Mouse (Mus musculus) layer of hippocampus, adult 9-11 months (tissue): ENCODE data around the gene Paxx.

ENCODE experiments used
- DNase-seq: peaks from one replicate; pipeline ENCODE4 v3.0.0; 2022

The Paxx gene

GRCm38 (mm10) chr2:25479551-25480311 is 18.8 kb upstream of the Paxx start:
- DNase-seq: no peak

- DNase-seq: peak; percentile 79
Measured at GRCm38 (mm10) chr2:25477967-25478675, 17.2 kb upstream of the Paxx start.

- no peak for DNase-seq
Measured at GRCm38 (mm10) chr2:25477541-25477940, 16.6 kb upstream of the Paxx start.

GRCm38 (mm10) chr2:25472550-25472949 is 11.7 kb upstream of the Paxx start:
- DNase-seq: no peak

GRCm38 (mm10) chr2:25469969-25470368 is 9.1 kb upstream of the Paxx start, which contains the start of gene Ptgds:
Gene Ptgds (minus strand): TSS chr2:25470046.
- DNase-seq: no peak

- peak; percentile 81 for DNase-seq
Measured at GRCm38 (mm10) chr2:25468962-25469915, 8.3 kb upstream of the Paxx start.

DNA sequence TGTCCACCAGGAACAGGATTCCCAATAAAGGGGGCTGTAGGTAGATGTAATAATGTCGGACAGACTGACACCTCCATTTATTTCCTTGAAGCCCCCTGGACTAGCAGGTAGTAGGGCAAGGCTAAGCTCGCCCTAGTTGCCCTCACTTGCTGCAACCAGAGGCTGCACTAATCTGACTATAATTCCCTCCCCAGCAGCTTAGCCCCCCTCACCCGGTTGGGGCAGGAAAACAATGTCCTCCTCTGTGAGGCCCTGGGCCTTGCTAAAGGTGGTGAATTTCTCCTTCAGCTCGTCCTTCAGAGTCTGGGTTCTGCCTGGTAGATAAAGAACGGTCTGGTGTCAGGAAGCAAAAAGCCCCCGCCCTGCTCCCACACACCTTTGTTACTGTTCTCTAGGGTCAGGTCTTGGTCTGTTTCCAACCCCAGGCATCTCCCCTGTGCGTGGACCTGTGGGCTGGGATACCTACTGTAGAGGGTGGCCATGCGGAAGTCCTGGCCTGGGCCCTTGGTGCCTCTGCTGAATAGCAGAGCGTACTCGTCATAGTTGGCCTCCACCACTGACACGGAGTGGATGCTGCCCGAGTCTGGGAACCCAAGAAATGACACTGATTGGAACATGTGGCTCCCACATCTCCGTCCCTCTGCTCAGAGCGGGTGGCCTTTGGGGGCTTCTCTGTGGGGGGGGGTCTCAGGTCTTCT is 6.9 kb upstream of the Paxx start:
- DNase-seq: no peak

GRCm38 (mm10) chr2:25465816-25466635 is 5.1 kb upstream of the Paxx start:
- DNase-seq: no peak

- no peak for DNase-seq
Measured at GRCm38 (mm10) chr2:25465256-25465655, 4.4 kb upstream of the Paxx start.

GRCm38 (mm10) chr2:25463630-25464029 is 2.7 kb upstream of the Paxx start:
- no peak for DNase-seq

- DNase-seq: no peak
Measured at GRCm38 (mm10) chr2:25461407-25461806, 513 bp upstream of the Paxx start.

DNA sequence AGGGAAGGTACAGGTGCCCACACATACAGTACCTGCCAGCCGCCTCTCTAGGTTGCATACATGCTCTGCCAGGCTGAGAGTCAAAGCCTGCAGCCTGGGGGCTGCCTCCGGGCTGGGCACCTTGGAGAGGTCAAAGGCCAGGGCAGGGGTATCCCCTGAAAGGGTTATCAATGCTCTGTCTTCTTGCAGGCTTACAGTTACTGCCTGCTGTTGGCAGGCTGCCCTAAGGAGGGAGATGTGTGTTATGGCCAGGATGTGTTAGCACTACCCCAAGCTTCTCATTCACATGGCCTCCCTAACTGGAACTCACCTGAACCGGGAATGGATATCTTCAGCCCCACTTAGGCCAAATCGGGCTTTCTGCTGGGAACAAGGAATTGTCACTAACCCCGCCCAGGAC is 759 bp downstream of the Paxx start:
- no peak for DNase-seq

DNA sequence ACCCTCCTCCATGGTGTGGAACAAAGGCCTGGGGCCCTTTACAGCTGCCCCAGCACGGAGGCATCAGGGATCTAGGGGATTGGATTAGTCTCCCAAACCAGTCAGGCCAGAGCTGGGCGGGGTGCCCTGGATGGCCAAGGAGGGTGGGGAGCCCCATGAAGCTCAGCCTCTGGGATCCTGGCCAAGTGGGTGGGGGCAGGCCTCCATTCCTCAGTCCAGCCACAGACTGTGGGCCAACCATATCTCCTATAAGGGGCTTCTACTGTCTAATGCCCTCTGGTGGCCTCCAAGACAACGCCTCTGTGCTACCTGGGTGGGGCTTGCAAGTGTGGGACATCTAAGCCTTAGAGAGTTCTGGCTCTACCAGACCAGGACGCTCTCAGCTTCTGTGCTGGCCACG is 2.0 kb downstream of the Paxx start:
- DNase-seq: no peak

DNA sequence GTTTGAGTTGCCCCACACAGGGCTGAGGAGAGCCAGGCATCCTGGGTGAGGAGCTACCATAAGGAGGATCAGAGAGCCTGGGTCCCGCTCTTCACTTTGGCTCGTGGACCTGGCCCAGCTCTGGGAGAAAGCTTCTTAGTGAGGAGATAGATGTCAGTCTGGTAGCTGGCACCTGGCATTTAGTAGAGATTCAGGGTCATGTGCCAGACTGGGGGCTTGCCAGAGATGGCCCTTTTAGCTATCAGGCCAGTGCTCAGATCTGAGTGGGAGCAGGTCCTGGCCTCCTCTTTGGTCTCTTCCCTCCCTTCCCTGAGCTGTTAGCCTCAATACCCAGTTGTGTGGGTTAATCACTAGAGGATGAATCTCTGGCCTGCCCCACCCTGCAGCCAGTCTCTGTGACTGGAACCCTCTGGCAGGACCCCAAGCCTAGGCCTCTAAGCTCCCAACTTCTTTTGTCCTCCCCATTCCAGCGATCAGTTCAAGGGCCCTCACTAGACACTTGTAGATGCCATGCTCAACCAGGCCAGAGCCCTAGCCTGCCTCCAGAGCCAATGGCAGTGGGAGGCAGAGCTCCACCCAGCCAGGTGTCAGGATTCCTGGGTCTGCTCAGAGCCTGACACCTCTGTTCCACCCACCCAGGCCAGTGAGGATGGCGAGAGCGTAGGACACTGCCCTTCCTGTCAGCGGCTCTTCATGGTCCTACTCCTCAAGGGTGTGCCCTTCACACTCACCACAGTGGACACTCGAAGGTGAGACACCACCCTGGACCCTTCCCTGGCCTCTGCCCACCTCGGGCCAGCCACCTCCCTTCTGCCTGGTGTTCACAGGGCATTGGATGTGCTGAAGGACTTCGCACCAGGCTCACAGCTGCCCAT is 3.6 kb downstream of the Paxx start:
- DNase-seq: no peak

- DNase-seq: no peak
Measured at GRCm38 (mm10) chr2:25456205-25456953, 4.5 kb downstream of the Paxx start, which contains the start of gene Clic3. Gene Clic3 (plus strand): TSS chr2:25456838.

DNA sequence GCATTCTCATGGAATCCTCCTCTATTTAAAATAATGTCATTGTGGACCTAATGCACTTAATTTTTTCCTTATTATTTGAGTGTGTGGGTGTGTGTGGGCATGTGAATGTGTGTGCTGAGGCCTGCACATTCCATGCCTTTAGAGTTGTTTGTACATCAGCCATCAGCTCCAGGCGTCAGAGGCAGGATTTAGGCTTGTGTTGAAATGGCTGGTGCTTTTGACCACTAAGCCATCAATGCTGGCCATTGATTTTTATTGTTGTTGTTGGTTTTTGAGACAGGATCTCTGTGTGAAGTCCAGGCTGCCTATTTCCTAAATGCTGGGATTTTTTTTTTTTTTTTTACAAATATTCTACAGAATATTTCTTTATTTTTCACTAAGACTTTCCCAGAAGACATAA is 7.9 kb downstream of the Paxx start:
- no peak for DNase-seq

DNA sequence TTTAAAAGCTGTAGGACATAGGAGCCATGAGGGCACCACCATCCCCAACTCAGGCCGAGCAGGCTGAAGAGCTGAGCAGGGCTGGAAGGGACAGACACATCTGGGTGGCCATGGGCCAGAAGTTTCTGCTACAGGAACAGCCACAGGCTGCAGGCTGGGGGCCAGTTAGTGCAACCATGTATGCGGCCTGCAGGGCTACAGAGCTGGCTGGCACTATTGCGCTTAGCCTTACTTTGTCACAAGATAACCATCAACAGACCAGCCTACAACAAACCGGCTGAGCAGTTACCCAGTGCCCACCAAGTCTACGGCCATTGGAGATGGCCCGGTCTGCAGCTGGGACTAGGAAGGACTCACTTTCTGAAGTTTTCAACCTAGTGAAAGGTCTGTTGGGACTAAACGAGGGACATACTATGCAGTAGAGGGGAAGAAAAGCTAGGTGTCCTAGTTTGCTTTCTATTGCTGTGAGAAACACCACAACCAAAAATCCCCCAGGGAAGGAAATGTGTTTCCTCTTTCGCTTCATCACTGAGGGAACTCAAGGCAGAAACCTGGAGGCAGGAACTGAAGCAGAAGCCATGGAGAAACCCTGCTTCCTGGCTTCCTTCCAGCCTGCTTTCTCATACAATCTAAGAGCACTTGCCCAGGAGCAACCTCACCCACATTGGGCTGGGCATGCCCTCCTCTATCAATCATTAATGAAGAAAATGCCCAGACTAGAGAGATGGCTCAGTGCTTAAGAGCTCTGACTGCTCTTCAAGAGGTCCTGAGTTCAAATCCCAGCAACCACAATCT is 9.8 kb downstream of the Paxx start:
- DNase-seq: no peak

DNA sequence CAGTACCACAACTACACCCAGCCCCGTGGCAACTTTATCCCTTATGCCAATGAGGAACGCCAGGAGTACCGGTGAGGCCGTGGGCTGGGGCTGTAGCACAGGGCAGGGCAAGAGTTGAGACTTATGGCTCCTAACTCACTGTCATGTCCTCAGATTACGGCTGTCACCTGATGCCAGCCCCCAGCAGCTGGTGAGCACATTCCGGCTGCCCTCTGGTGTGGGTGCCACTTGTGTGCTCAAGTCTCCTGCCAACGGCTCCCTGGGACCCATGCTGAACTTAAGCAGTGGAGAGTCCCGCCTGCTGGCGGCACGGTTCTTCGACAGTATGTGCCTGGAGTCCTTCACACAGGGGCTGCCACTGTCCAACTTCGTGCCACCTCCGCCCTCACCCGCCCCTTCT is 18.2 kb downstream of the Paxx start:
- DNase-seq: no peak

DNA sequence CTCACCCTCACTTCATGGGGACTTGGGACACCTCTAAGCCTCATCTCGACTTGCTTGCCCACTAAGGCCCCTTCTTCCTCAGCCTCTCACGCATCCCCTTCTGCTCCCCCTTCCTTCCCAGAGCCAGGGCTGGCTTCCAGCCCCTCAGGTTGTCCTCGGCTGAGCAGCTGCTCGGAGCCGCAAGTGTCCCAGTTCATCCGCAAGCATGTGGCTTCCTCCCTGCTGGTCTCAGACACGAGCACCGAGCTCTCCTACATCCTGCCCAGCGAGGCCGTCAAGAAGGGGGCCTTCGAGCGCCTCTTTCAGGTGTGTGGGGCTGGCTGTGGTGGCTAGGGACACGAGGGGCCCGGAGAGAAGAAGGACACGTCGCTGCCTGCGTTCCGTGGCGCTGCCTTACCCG is 19.8 kb downstream of the Paxx start:
- no peak for DNase-seq
